Mouse (Mus musculus) megakaryocyte, embryonic 14.5 days (primary cell): ENCODE results near the gene Ifna4. TPM values are rescaled to one million over a fixed set of nuclear protein-coding genes. Genes with fewer than 3 reads are reported as not detected.

ENCODE experiments used
- H3K27me3 ChIP-seq: replicated peaks from 2 replicates; pipeline ENCODE3; 2012; ENCODE audit warnings: inconsistent platforms
- H3K36me3 ChIP-seq: replicated peaks from 2 replicates; pipeline ENCODE3; 2012; ENCODE audit warnings: low read length, inconsistent platforms, mixed read lengths
- H3K4me1 ChIP-seq: 2 replicates; pipeline ENCODE4 v1.6.1; 2012; ENCODE audit warnings: inconsistent platforms
- H3K4me3 ChIP-seq: replicated peaks from 2 replicates; pipeline ENCODE3; 2012; ENCODE audit warnings: moderate library complexity, mild to moderate bottlenecking, inconsistent platforms
- H3K9me3 ChIP-seq: 2 replicates; pipeline ENCODE4 v1.6.1; 2012; ENCODE audit warnings: inconsistent platforms
- FLI1 ChIP-seq: IDR thresholded peaks from 2 replicates; pipeline ENCODE4 v1.6.1; 2012; ENCODE audit warnings: low read length, inconsistent platforms, mixed read lengths
- GATA1 ChIP-seq: IDR thresholded peaks from 3 replicates; pipeline ENCODE4 v1.6.1; 2012; ENCODE audit warnings: mixed read lengths, low read length, inconsistent platforms, borderline replicate concordance
- polyA plus RNA-seq: library from polyadenylated mRNA; stranded (reverse); fragments of >175 nt; gene quantifications from 2 replicates; pipeline ENCODE4 v1.2.3, GENCODE M21; 2012; ENCODE audit warnings: low replicate concordance; ENCODE audit not compliant: insufficient read depth

Gene Ifna4
- polyA plus RNA-seq, 1 experiment, result not detected

GRCm38 (mm10) chr4:88867366-88867925 lies 25.8 kb downstream of the Ifna4 start:
- peaks cover 12% of the 10 kb centered on the region for H3K27me3 ChIP-seq
- TF ChIP-seq GATA1 (no peak), FLI1 (no peak)
- peaks cover 58% of the 10 kb centered on the region for H3K4me1 ChIP-seq
- H3K36me3 ChIP-seq, result no peaks in the 10 kb centered on the region
- no peaks in the 10 kb centered on the region; the same call in 1 of the 2 replicates for H3K9me3 ChIP-seq
- peak overlapping the region; percentile 91 for H3K4me3 ChIP-seq

- Histone ChIP-seq H3K9me3 (no peaks in the 10 kb centered on the region; the same call in 1 of the 2 replicates), H3K4me3 (peak overlapping the region; percentile 91), H3K27me3 (peaks cover 5% of the 10 kb centered on the region), H3K4me1 (peaks cover 52% of the 10 kb centered on the region), H3K36me3 (no peaks in the 10 kb centered on the region)
- TF ChIP-seq GATA1 (no peak), FLI1 (no peak)
Observed at GRCm38 (mm10) chr4:88867926-88868911, 26.6 kb downstream of the Ifna4 start.

GRCm38 (mm10) chr4:88872691-88873090 lies 31.0 kb downstream of the Ifna4 start:
- Histone ChIP-seq H3K9me3 (no peaks in the 10 kb centered on the region; the same call in 1 of the 2 replicates), H3K36me3 (no peaks in the 10 kb centered on the region), H3K4me3 (no peak overlapping the region), H3K4me1 (peaks cover 51% of the 10 kb centered on the region), H3K27me3 (peaks cover 2% of the 10 kb centered on the region)
- TF ChIP-seq GATA1, result no peak
- TF ChIP-seq FLI1, result no peak

- TF ChIP-seq GATA1, result no peak
- no peak for TF ChIP-seq FLI1
- peaks cover 59% of the 10 kb centered on the region for H3K4me1 ChIP-seq
- H3K27me3 ChIP-seq, result peaks cover 2% of the 10 kb centered on the region
- no peaks in the 10 kb centered on the region for H3K36me3 ChIP-seq
- H3K4me3 ChIP-seq, result no peak overlapping the region
- H3K9me3 ChIP-seq, result no peaks in the 10 kb centered on the region; the same call in 1 of the 2 replicates
Observed at GRCm38 (mm10) chr4:88875435-88876095, 33.9 kb downstream of the Ifna4 start.

- Histone ChIP-seq H3K9me3 (no peaks in the 10 kb centered on the region), H3K4me3 (no peak overlapping the region), H3K4me1 (peaks cover 59% of the 10 kb centered on the region), H3K27me3 (peaks cover 2% of the 10 kb centered on the region), H3K36me3 (no peaks in the 10 kb centered on the region)
- TF ChIP-seq FLI1 (no peak), GATA1 (no peak)
Observed at GRCm38 (mm10) chr4:88876520-88876919, 34.9 kb downstream of the Ifna4 start.

- no peaks in the 10 kb centered on the region for H3K36me3 ChIP-seq
- H3K9me3 ChIP-seq, result no peaks in the 10 kb centered on the region
- H3K4me3 ChIP-seq, result peak overlapping the region; percentile 83
- H3K27me3 ChIP-seq, result no peaks in the 10 kb centered on the region
- peaks cover 71% of the 10 kb centered on the region for H3K4me1 ChIP-seq
- TF ChIP-seq FLI1 (no peak), GATA1 (no peak)
Observed at GRCm38 (mm10) chr4:88878246-88878645, 36.6 kb downstream of the Ifna4 start.

- no peak for TF ChIP-seq GATA1
- no peak for TF ChIP-seq FLI1
- Histone ChIP-seq H3K36me3 (no peaks in the 10 kb centered on the region), H3K4me1 (peaks cover 71% of the 10 kb centered on the region), H3K4me3 (no peak overlapping the region), H3K9me3 (no peaks in the 10 kb centered on the region), H3K27me3 (no peaks in the 10 kb centered on the region)
Observed at GRCm38 (mm10) chr4:88878772-88879171, 37.1 kb downstream of the Ifna4 start.

- Histone ChIP-seq H3K4me3 (no peak within 1 kb of the TSS), H3K9me3 (no peaks in the 10 kb centered on the region), H3K27me3 (no peaks in the 10 kb centered on the region), H3K36me3 (no peaks in the 10 kb centered on the region), H3K4me1 (peaks cover 61% of the 10 kb centered on the region)
- no peak for TF ChIP-seq GATA1
- no peak for TF ChIP-seq FLI1
Observed at GRCm38 (mm10) chr4:88880101-88880500, 38.4 kb downstream of the Ifna4 start, which contains the start of gene Ifne. Gene Ifne, minus strand, starts transcription at chr4:88880201.

GRCm38 (mm10) chr4:88888236-88888635 lies 46.6 kb downstream of the Ifna4 start:
- Histone ChIP-seq H3K36me3 (no peaks in the 10 kb centered on the region), H3K4me3 (no peak overlapping the region), H3K9me3 (no peaks in the 10 kb centered on the region), H3K27me3 (no peaks in the 10 kb centered on the region), H3K4me1 (peaks cover 12% of the 10 kb centered on the region)
- no peak for TF ChIP-seq GATA1
- no peak for TF ChIP-seq FLI1

Other genes starting within 250 kb of the Ifna4 start
- gene Ifna9, start 249.5 kb upstream of the Ifna4 start, polyA plus RNA-seq, result not detected in 2 replicates
- not detected in 2 replicates for gene Ifna12, start 238.5 kb upstream of the Ifna4 start, polyA plus RNA-seq
- gene C87499, start 207.4 kb upstream of the Ifna4 start, polyA plus RNA-seq, result not detected in 2 replicates
- gene Ifna13, start 197.4 kb upstream of the Ifna4 start, polyA plus RNA-seq, result not detected in 2 replicates
- gene Ifna16, start 164.9 kb upstream of the Ifna4 start, polyA plus RNA-seq, result not detected in 2 replicates
- gene Ifna2, start 157.9 kb upstream of the Ifna4 start, polyA plus RNA-seq, result not detected in 2 replicates
- not detected in 2 replicates for gene Ifnab, start 150.5 kb upstream of the Ifna4 start, polyA plus RNA-seq
- 0.27 TPM in 1 of 2 replicates, not detected in the other for gene Gm26566, start 120.1 kb upstream of the Ifna4 start, polyA plus RNA-seq
- gene Klhl9, start 119.4 kb upstream of the Ifna4 start, polyA plus RNA-seq, result 1.4 and 2.6 TPM in 2 replicates
- not detected in 2 replicates for gene Gm13271, start 87.0 kb upstream of the Ifna4 start, polyA plus RNA-seq
- not detected in 2 replicates for gene Gm13283, start 81.7 kb upstream of the Ifna4 start, polyA plus RNA-seq
- gene Gm13290, start 68.0 kb upstream of the Ifna4 start, polyA plus RNA-seq, result not detected in 2 replicates
- not detected in 2 replicates for gene Gm13289, start 64.9 kb upstream of the Ifna4 start, polyA plus RNA-seq
- not detected in 2 replicates for gene Gm13272, start 62.0 kb upstream of the Ifna4 start, polyA plus RNA-seq
- gene Ifnz, start 59.7 kb upstream of the Ifna4 start, polyA plus RNA-seq, result not detected in 2 replicates
- not detected in 2 replicates for gene Gm13276, start 56.2 kb upstream of the Ifna4 start, polyA plus RNA-seq
- not detected in 2 replicates for gene Gm13277, start 53.2 kb upstream of the Ifna4 start, polyA plus RNA-seq
- gene Gm13278, start 50.3 kb upstream of the Ifna4 start, polyA plus RNA-seq, result not detected in 2 replicates
- 0.64 TPM in 1 of 2 replicates, not detected in the other for gene Gm13275, start 47.4 kb upstream of the Ifna4 start, polyA plus RNA-seq
- gene Gm13279, start 44.5 kb upstream of the Ifna4 start, polyA plus RNA-seq, result not detected in 2 replicates
- gene Gm13285, start 42.2 kb upstream of the Ifna4 start, polyA plus RNA-seq, result not detected in 2 replicates
- gene Gm13287, start 38.6 kb upstream of the Ifna4 start, polyA plus RNA-seq, result 0.64 TPM in 1 of 2 replicates, not detected in the other
- gene Gm13288, start 36.3 kb upstream of the Ifna4 start, polyA plus RNA-seq, result not detected in 2 replicates
- gene Ifna7, start 25.6 kb upstream of the Ifna4 start, polyA plus RNA-seq, result not detected in 2 replicates
- not detected in 2 replicates for gene Ifna11, start 21.9 kb upstream of the Ifna4 start, polyA plus RNA-seq
- not detected in 2 replicates for gene Ifna6, start 14.4 kb upstream of the Ifna4 start, polyA plus RNA-seq
- not detected in 2 replicates for gene Ifna5, start 6.3 kb upstream of the Ifna4 start, polyA plus RNA-seq
- not detected in 2 replicates for gene Ifna1, start 8.2 kb downstream of the Ifna4 start, polyA plus RNA-seq
- gene Ifne, start 38.3 kb downstream of the Ifna4 start, polyA plus RNA-seq, result not detected in 2 replicates